Mouse (Mus musculus) cortical plate, adult 2 months (tissue): ENCODE measurements around the gene Zmynd8.

Source experiments
- CTCF ChIP-seq: fragments of 200-500 bp; IDR thresholded peaks from 2 replicates; pipeline ENCODE4 v1.5.1; 2011; ENCODE audit warnings: mild to moderate bottlenecking, control low read depth, low read length; ENCODE audit not compliant: insufficient read depth; ENCODE audit errors: extremely low read depth
- POLR2A ChIP-seq: fragments of 200-500 bp; IDR thresholded peaks from 2 replicates; pipeline ENCODE4 v1.6.1; 2011; ENCODE audit warnings: mild to moderate bottlenecking, low read length, control low read depth; ENCODE audit not compliant: insufficient read depth; ENCODE audit errors: extremely low read depth

GRCm38 (mm10) chr2:165789667-165790066, 109.1 kb downstream of the Zmynd8 start:
- TF ChIP-seq CTCF: no peak
- no peak for TF ChIP-seq POLR2A
